Mouse (Mus musculus): Measurements from ENCODE around the gene Rictor. TPM values are rescaled to one million over a fixed set of nuclear protein-coding genes. Genes with fewer than 3 reads are reported as not detected.

Rictor gene
- polyA plus RNA-seq (2012; rRNA removed; ENCODE audit: low replicate concordance), result 5.9 and 10.2 TPM in 2 replicates

GRCm38 (mm10) chr15:6707936-6708525, at the start of gene Rictor:
Rictor (plus strand) TSS chr15:6708379.

Other genes starting within 250 kb of the Rictor start
- gene Fyb, start 185.5 kb upstream of the Rictor start, polyA plus RNA-seq (2012; rRNA removed; ENCODE audit: low replicate concordance), result 64.5 and 289 TPM in 2 replicates
- 8.9 and 21.4 TPM in 2 replicates for gene Osmr, start 166.6 kb downstream of the Rictor start, polyA plus RNA-seq (2012; rRNA removed; ENCODE audit: low replicate concordance)